ENCODE assay signal across 10 mouse cellular contexts in genomic region chr9:104853701-104854100, GRCm38 (mm10).
"Had no signal": no experiment of that assay in that cellular context is flagged by ENCODE, and none has a peak within 500 bp of the region (broad histone marks: within the 10 kb centered on the region; RNA-seq: fewer than 3 reads in every experiment).

No protein-coding gene starts in this region.

- H3K27me3 ChIP-seq: limb, embryonic 13.5 days had no signal

- H3K4me3 ChIP-seq: limb, embryonic 13.5 days had no signal

- H3K27ac ChIP-seq: kidney, postnatal 0 days; liver, embryonic 14.5 days had no signal

- H3K4me2 ChIP-seq: limb, embryonic 13.5 days; midbrain, embryonic 11.5 days had no signal

- H3K9me3 ChIP-seq: limb, embryonic 13.5 days had no signal

- DNase-seq: kidney, adult 11 months; kidney, adult 9 months; kidney, postnatal 36 days; right cerebral cortex, postnatal 14 days; thymus, postnatal 36 days had no signal

- H3K36me3 ChIP-seq: limb, embryonic 13.5 days had no signal

- H3K9ac ChIP-seq: limb, embryonic 13.5 days; liver, embryonic 14.5 days had no signal

- ATAC-seq: midbrain, embryonic 16.5 days had no signal
